Mouse (Mus musculus) G1E (cell line): Measurements from ENCODE around the gene Tdrd7.

Experiments
- CTCF ChIP-seq: IDR thresholded peaks from 2 replicates; pipeline ENCODE4 v1.5.1; 2012; ENCODE audit warnings: low read depth, low read length, inconsistent platforms, mixed read lengths
- GATA2 ChIP-seq: IDR thresholded peaks from 2 replicates; pipeline ENCODE4 v1.6.1; 2012; ENCODE audit warnings: low read depth, low read length, inconsistent platforms, borderline replicate concordance
- POLR2AphosphoS5 ChIP-seq: IDR thresholded peaks from 2 replicates; pipeline ENCODE4 v1.6.1; 2012; ENCODE audit warnings: low read depth, low read length, inconsistent platforms; ENCODE audit not compliant: insufficient replicate concordance
- TAL1 ChIP-seq: conservative IDR thresholded peaks from 2 replicates; pipeline ENCODE4 v1.6.1; 2012; ENCODE audit warnings: low read depth, low read length, inconsistent platforms, mixed read lengths

GRCm38 (mm10) chr4:45979916-45980315, 14.8 kb downstream of the Tdrd7 start:
- no peak for TF ChIP-seq CTCF
- no peak for TF ChIP-seq TAL1
- no peak for TF ChIP-seq POLR2AphosphoS5
- no peak for TF ChIP-seq GATA2
